Comparison of ENCODE assay signal across 10 mouse cellular contexts in genomic region chr8:47947672-47948618, GRCm38 (mm10). TPM values are rescaled to one million over a fixed set of nuclear protein-coding genes. Genes with fewer than 3 reads are reported as not detected.
DNase-seq lines count a peak whose midpoint lies in the region; ATAC-seq and TF ChIP-seq lines count a peak whose summit lies in the region.
"Had no signal": no experiment of that assay in that cellular context is flagged by ENCODE, and none has a peak within 500 bp of the region (broad histone marks: within the 10 kb centered on the region; RNA-seq: fewer than 3 reads in every experiment).

No protein-coding gene starts in this region.

- H3K4me2 ChIP-seq in embryonic facial prominence, embryonic 13.5 days, result no peak overlapping the region
- H3K4me2 ChIP-seq in lung, embryonic 14.5 days, result peak overlapping the region; percentile 15; the same call in 1 of the 2 replicates
- H3K4me2 ChIP-seq: embryonic facial prominence, embryonic 12.5 days had no signal

- 0 out of 2 replicates have a peak overlapping the region, but pooled peaks have one; percentile 44 for H3K27ac ChIP-seq in embryonic facial prominence, embryonic 13.5 days
- H3K27ac ChIP-seq in embryonic facial prominence, embryonic 10.5 days (replicated peaks), result no peak overlapping the region
- H3K27ac ChIP-seq in lung, embryonic 14.5 days (ENCODE audit: low read depth), result peak overlapping the region; percentile 14; the same call in 1 of the 2 replicates
- H3K27ac ChIP-seq: embryonic facial prominence, embryonic 12.5 days had no signal

- no peaks in the 10 kb centered on the region for H3K27me3 ChIP-seq in embryonic facial prominence, embryonic 13.5 days
- no peaks in the 10 kb centered on the region for H3K27me3 ChIP-seq in embryonic facial prominence, embryonic 10.5 days (replicated peaks; ENCODE audit: low read depth, poor library complexity, severe bottlenecking)
- H3K27me3 ChIP-seq in lung, embryonic 14.5 days (ENCODE audit: insufficient read depth, low read length), result no peaks in the 10 kb centered on the region
- H3K27me3 ChIP-seq: embryonic facial prominence, embryonic 12.5 days had no signal

- TF ChIP-seq CTCF in lung, embryonic 14.5 days (IDR thresholded peaks at IDR 0.05; ENCODE audit: low read depth), result no peak

- peaks cover 15% of the 10 kb centered on the region; the same call in 1 of the 2 replicates for H3K4me1 ChIP-seq in embryonic facial prominence, embryonic 13.5 days
- peaks cover 25% of the 10 kb centered on the region; the same call in 1 of the 2 replicates for H3K4me1 ChIP-seq in embryonic facial prominence, embryonic 10.5 days
- peaks cover 4% of the 10 kb centered on the region; the same call in 1 of the 2 replicates for H3K4me1 ChIP-seq in lung, embryonic 14.5 days (ENCODE audit: insufficient read depth)
- H3K4me1 ChIP-seq: embryonic facial prominence, embryonic 12.5 days had no signal

- ATAC-seq in embryonic facial prominence, embryonic 13.5 days (ENCODE audit: insufficient number of reproducible peaks, insufficient read depth, low FRiP score, low TSS enrichment, low read depth), result no peak
- ATAC-seq in lung, embryonic 14.5 days (ENCODE audit: insufficient read depth), result no peak
- ATAC-seq in common myeloid progenitor, adult 5-6 weeks (replicated peaks; ENCODE audit: low read depth, poor library complexity, severe bottlenecking), result peak; percentile 87
- ATAC-seq in megakaryocyte-erythroid progenitor cell, adult 5-6 weeks (replicated peaks; ENCODE audit: low FRiP score, low TSS enrichment, poor library complexity, severe bottlenecking), result peak; percentile 56
- ATAC-seq: hindbrain, embryonic 16.5 days had no signal

- no peak for DNase-seq in embryonic facial prominence, embryonic 10.5 days (ENCODE audit: low spot score)
- peak; percentile 37 for DNase-seq in lung, embryonic 14.5 days
- no peak for DNase-seq in lung, postnatal 14 days
- no peak for DNase-seq in right cerebral cortex, postnatal 14 days
- DNase-seq in right cerebral cortex, postnatal 4 days, result no peak

- WGBS in embryonic facial prominence, embryonic 13.5 days, result 64% methylated on average over 19 of the region's 19 CpGs
- WGBS in embryonic facial prominence, embryonic 10.5 days, result 74% methylated on average over 19 of the region's 19 CpGs
- WGBS in lung, embryonic 14.5 days, result 71% methylated on average over 19 of the region's 19 CpGs

- H3K9me3 ChIP-seq in embryonic facial prominence, embryonic 13.5 days, result no peaks in the 10 kb centered on the region
- no peaks in the 10 kb centered on the region for H3K9me3 ChIP-seq in embryonic facial prominence, embryonic 10.5 days
- H3K9me3 ChIP-seq in lung, embryonic 14.5 days (ENCODE audit: low read depth, low read length), result no peaks in the 10 kb centered on the region
- H3K9me3 ChIP-seq: embryonic facial prominence, embryonic 12.5 days had no signal

- H3K9ac ChIP-seq in embryonic facial prominence, embryonic 13.5 days, result no peak overlapping the region
- H3K9ac ChIP-seq in lung, embryonic 14.5 days, result no peak overlapping the region
- H3K9ac ChIP-seq: embryonic facial prominence, embryonic 12.5 days had no signal

- H3K36me3 ChIP-seq in embryonic facial prominence, embryonic 13.5 days, result no peaks in the 10 kb centered on the region
- H3K36me3 ChIP-seq in embryonic facial prominence, embryonic 10.5 days (replicated peaks), result no peaks in the 10 kb centered on the region
- no peaks in the 10 kb centered on the region for H3K36me3 ChIP-seq in lung, embryonic 14.5 days (ENCODE audit: insufficient read depth)
- H3K36me3 ChIP-seq: embryonic facial prominence, embryonic 12.5 days had no signal

- H3K4me3 ChIP-seq in embryonic facial prominence, embryonic 13.5 days, result no peak overlapping the region
- no peak overlapping the region for H3K4me3 ChIP-seq in embryonic facial prominence, embryonic 10.5 days
- H3K4me3 ChIP-seq in lung, embryonic 14.5 days (ENCODE audit: low read depth, low read length), result no peak overlapping the region
- H3K4me3 ChIP-seq: embryonic facial prominence, embryonic 12.5 days had no signal

RNA-seq across cellular contexts. Expression of gene Wwc2, which starts 42.8 kb away (rescaled TPM):
- polyA plus RNA-seq in embryonic facial prominence, embryonic 13.5 days (2015; fragmentation: Nextera tagmentation; extraction: Ambion mirVana), result 12.5 and 12.9 TPM in 2 replicates
- 10.6 and 11.1 TPM in 2 replicates for polyA plus RNA-seq in embryonic facial prominence, embryonic 10.5 days (2016; fragmentation: Nextera tagmentation; extraction: Ambion mirVana)
- 16.6 and 17.1 TPM in 2 replicates for polyA plus RNA-seq in lung, embryonic 14.5 days (2014; fragmentation: Nextera tagmentation; extraction: Ambion mirVana)
- 6.4 and 8.9 TPM in 2 replicates for total RNA-seq in common myeloid progenitor, adult 5-6 weeks (2017)
- total RNA-seq in megakaryocyte-erythroid progenitor cell, adult 5-6 weeks (2014; fragmentation: Nextera tagmentation), result 5.1 and 5.8 TPM in 2 replicates
- 6.3 and 6.8 TPM in 2 replicates for total RNA-seq in megakaryocyte-erythroid progenitor cell, adult 5-6 weeks (2017)

Comparison
In these comparisons a context has a peak if more than half of its experiments do, and no peak if none do; other contexts are left out.
1. ATAC-seq: peak in common myeloid progenitor, adult 5-6 weeks (single experiment) and megakaryocyte-erythroid progenitor cell, adult 5-6 weeks (single experiment); none in embryonic facial prominence, embryonic 13.5 days (single experiment) and lung, embryonic 14.5 days (single experiment).